Mouse (Mus musculus) left cerebral cortex, postnatal 14 days (tissue): ENCODE data around the gene 2010111I01Rik. TPM values are rescaled to one million over a fixed set of nuclear protein-coding genes. Genes with fewer than 3 reads are reported as not detected.
"Not testable (repeated sequence)": the region's sequence is repeated elsewhere in the genome, so short reads cannot be mapped to it uniquely, and the experiment has no call there.

Experiments used
- DNase-seq, 2 experiments: peaks; one replicate each; pipeline ENCODE4 v3.0.0; 2021 to 2022; ENCODE audit warnings: low spot score in 2 of 2, mixed read lengths in 1 of 2
- intact Hi-C: fragments of 180-260 bp; cut with DNase I; formaldehyde crosslinking; loops from one replicate; pipeline ENCODE4 v1.15.1; 2025
- total RNA-seq, 2 experiments: library from RNA; stranded (reverse); gene quantifications; 2 replicates each; pipeline ENCODE4 v1.2.3; 2021

Gene 2010111I01Rik
- total RNA-seq, 2 experiments from 2014 or later, result 80.6 to 105 TPM

GRCm38 (mm10) chr13:63063706-63064105 is 99.0 kb downstream of the 2010111I01Rik start:
- no peak for DNase-seq
- intact Hi-C loops, result no loop called here

- intact Hi-C loops, result no loop called here
- no peak for DNase-seq
These were observed 101.9 kb downstream of the 2010111I01Rik start for GRCm38 (mm10) chr13:63066607-63067006.

GRCm38 (mm10) chr13:63068371-63069136 is 103.9 kb downstream of the 2010111I01Rik start:
- no peak for DNase-seq

GRCm38 (mm10) chr13:63071874-63072273 is 107.2 kb downstream of the 2010111I01Rik start:
- DNase-seq, result no peak
- intact Hi-C loops, result no loop called here

More at GRCm38 (mm10) chr13:63068371-63069136, 103.9 kb downstream of the 2010111I01Rik start:
- intact Hi-C loops, result no loop called here

GRCm38 (mm10) chr13:63072376-63072775 is 107.7 kb downstream of the 2010111I01Rik start:
- intact Hi-C loops, result no loop called here
- DNase-seq, result no peak

- intact Hi-C loops, result no loop called here
- peak; percentile 35 to 62 for DNase-seq
These were observed 109.4 kb downstream of the 2010111I01Rik start for GRCm38 (mm10) chr13:63073911-63074675.

GRCm38 (mm10) chr13:63074676-63074991 is 109.9 kb downstream of the 2010111I01Rik start:
- intact Hi-C loops, result no loop called here

GRCm38 (mm10) chr13:63075331-63075855 is 110.7 kb downstream of the 2010111I01Rik start:
- no peak for DNase-seq
- intact Hi-C loops, result no loop called here

More at GRCm38 (mm10) chr13:63074676-63074991, 109.9 kb downstream of the 2010111I01Rik start:
- DNase-seq, result no peak

GRCm38 (mm10) chr13:63080191-63080590 is 115.5 kb downstream of the 2010111I01Rik start:
- intact Hi-C loops, result no loop called here
- DNase-seq, result no peak

GRCm38 (mm10) chr13:63080823-63081222 is 116.1 kb downstream of the 2010111I01Rik start:
- DNase-seq, result no peak
- intact Hi-C loops, result no loop called here

- intact Hi-C loops, result no loop called here
- DNase-seq, result no peak
These were observed 118.0 kb downstream of the 2010111I01Rik start for GRCm38 (mm10) chr13:63082555-63083136.

- intact Hi-C loops, DNase-seq: not testable (repeated sequence)
These were observed 118.4 kb downstream of the 2010111I01Rik start for GRCm38 (mm10) chr13:63083139-63083538.

- intact Hi-C loops, result no loop called here
- no peak for DNase-seq
These were observed 119.0 kb downstream of the 2010111I01Rik start for GRCm38 (mm10) chr13:63083663-63084062.

GRCm38 (mm10) chr13:63087865-63088683 is 123.4 kb downstream of the 2010111I01Rik start:
- intact Hi-C loops, result no loop called here
- DNase-seq, result no peak

- intact Hi-C loops, result no loop called here
These were observed 124.8 kb downstream of the 2010111I01Rik start for GRCm38 (mm10) chr13:63089513-63089912.

GRCm38 (mm10) chr13:63091246-63091645 is 126.6 kb downstream of the 2010111I01Rik start:
- intact Hi-C loops, result no loop called here
- no peak for DNase-seq

More at GRCm38 (mm10) chr13:63089513-63089912, 124.8 kb downstream of the 2010111I01Rik start:
- no peak for DNase-seq

- no peak for DNase-seq
- intact Hi-C loops, result no loop called here
These were observed 127.6 kb downstream of the 2010111I01Rik start for GRCm38 (mm10) chr13:63092299-63092698.

- no peak for DNase-seq
- intact Hi-C loops, result no loop called here
These were observed 128.2 kb downstream of the 2010111I01Rik start for GRCm38 (mm10) chr13:63092874-63093273.

GRCm38 (mm10) chr13:63093636-63094035 is 128.9 kb downstream of the 2010111I01Rik start:
- DNase-seq, result no peak
- intact Hi-C loops, result no loop called here
